Mouse (Mus musculus): ENCODE measurements at regions not wholly inside any gene's neighbourhood (a gene's known extent, or its start where the extent isn't known, plus 50 kb on each side); places are given as distances from the start of the nearest gene placed in this dataset.

DNA sequence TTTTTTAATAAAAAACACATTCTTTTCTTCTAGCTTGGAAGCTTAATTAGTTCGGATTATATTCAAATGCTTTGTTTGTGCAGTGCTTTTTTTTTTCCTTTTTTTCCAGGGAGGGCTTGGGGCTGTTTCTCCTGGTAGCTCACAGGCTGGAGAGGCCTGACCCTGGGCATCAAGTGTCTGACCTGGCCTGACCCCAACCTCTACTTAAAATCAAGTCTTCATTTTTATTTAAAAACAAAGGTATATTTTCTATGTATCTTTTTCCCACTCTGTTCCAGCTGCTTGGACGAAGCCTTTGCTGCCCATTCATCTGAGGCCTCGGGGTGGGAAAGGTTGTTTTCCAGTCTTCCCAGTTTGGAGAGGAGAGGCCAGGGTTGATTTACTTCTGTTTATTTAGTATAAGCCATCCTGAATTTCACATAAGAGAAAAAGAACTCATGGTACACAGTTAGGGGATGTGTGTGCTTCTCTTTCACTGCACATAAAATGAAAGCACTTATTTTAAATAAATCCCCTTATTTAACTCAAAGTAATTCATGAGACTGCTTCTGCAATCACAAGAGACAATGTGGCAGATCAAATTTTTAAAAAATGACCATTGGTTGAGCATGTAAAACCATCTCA lies 539.1 kb downstream of the Ptprc start:
- Histone ChIP-seq H3K4me3 (replicated peaks) (no peak overlapping the region), H3K4me1 (replicated peaks) (no peaks in the 10 kb centered on the region), H3K27ac (replicated peaks) (no peak overlapping the region), H3K36me3 (replicated peaks) (no peaks in the 10 kb centered on the region), H3K4me2 (no peak overlapping the region), H3K27me3 (no peaks in the 10 kb centered on the region), H3K9ac (no peak overlapping the region), H3K9me3 (replicated peaks) (no peaks in the 10 kb centered on the region)
- ATAC-seq (ENCODE audit: insufficient read depth) = no peak
- WGBS (ENCODE audit: insufficient replicate concordance) = 46% methylated on average over 3 of the region's 3 CpGs

DNA sequence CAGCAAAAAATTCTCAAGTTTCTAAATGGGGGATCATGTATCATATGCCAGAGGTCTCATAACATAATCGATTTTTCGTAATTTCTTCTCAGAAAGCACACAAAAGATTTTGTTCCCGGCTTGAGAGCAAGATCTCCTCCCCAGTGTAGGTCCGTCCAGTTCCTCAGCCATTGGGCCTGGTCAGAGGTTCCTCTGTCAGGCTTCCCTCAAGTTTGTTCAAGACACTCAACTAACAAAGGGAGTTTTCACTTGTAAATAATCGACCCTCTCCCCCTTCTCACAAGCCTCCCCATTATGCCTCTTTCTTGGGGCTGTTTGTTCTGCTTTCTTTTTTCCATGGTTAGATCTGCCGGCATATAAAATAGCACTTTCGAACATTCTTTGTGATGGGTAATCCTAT lies 539.7 kb downstream of the Ptprc start:
- no peak overlapping the region for H3K4me2 ChIP-seq
- no peak overlapping the region for H3K27ac ChIP-seq (replicated peaks)
- no peak overlapping the region for H3K9ac ChIP-seq
- H3K4me3 ChIP-seq (replicated peaks) = no peak overlapping the region
- ATAC-seq (ENCODE audit: insufficient read depth) = no peak
- H3K4me1 ChIP-seq (replicated peaks) = no peaks in the 10 kb centered on the region
- 63% methylated on average over 7 of the region's 7 CpGs for WGBS (ENCODE audit: insufficient replicate concordance)
- no peaks in the 10 kb centered on the region for H3K9me3 ChIP-seq (replicated peaks)
- H3K36me3 ChIP-seq (replicated peaks) = no peaks in the 10 kb centered on the region
- H3K27me3 ChIP-seq = no peaks in the 10 kb centered on the region

DNA sequence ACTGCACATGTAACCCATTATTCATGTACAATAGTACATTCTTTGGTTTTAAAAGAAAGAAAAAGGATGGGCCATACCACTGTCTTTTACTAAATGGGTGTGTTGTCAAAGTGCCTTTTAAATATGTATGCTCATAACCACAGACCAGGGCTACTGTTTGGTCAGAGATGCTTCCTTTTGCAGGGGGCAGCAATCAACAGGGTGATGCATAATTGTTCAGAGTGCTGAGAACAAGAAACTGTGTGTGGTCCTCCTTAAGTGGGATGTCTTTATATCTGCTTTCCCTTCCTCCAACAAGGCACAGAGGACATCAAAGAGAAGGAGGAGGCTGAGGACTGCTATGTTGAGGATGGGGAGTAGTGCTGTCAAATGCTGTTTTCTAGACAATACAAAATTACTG lies 544.0 kb downstream of the Ptprc start:
- Histone ChIP-seq H3K4me2 (no peak overlapping the region), H3K4me1 (replicated peaks) (no peaks in the 10 kb centered on the region), H3K27ac (replicated peaks) (no peak overlapping the region), H3K9ac (no peak overlapping the region), H3K36me3 (replicated peaks) (no peaks in the 10 kb centered on the region), H3K4me3 (replicated peaks) (no peak overlapping the region), H3K27me3 (no peaks in the 10 kb centered on the region), H3K9me3 (replicated peaks) (no peaks in the 10 kb centered on the region)
- no peak for ATAC-seq (ENCODE audit: insufficient read depth)

DNA sequence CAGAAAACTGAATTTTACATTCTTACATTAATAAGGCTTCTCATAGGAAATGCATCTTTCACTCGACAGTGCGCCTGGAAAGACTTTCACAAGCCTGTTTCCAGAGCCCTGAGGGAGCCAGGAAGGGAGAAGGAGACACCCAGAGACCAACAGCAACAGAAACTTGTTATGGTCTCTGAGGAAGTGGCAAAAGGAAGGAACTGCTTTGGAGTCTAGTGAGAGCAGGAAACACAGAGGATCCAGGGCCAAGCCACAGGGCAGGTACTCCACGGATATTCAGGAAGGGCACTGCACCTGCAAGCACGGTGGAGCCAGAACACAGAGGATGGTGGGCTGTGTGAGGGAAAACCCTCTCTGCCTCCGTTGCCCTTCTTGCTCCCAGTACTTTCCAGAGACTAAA lies 554.8 kb downstream of the Ptprc start:
- Histone ChIP-seq H3K27ac (replicated peaks) (no peak overlapping the region), H3K27me3 (no peaks in the 10 kb centered on the region), H3K36me3 (replicated peaks) (no peaks in the 10 kb centered on the region), H3K9ac (no peak overlapping the region), H3K4me1 (replicated peaks) (no peaks in the 10 kb centered on the region), H3K9me3 (replicated peaks) (no peaks in the 10 kb centered on the region), H3K4me2 (no peak overlapping the region), H3K4me3 (replicated peaks) (no peak overlapping the region)
- WGBS (ENCODE audit: insufficient replicate concordance) = 24% methylated on average over 5 of the region's 5 CpGs
- ATAC-seq (ENCODE audit: insufficient read depth) = no peak

DNA sequence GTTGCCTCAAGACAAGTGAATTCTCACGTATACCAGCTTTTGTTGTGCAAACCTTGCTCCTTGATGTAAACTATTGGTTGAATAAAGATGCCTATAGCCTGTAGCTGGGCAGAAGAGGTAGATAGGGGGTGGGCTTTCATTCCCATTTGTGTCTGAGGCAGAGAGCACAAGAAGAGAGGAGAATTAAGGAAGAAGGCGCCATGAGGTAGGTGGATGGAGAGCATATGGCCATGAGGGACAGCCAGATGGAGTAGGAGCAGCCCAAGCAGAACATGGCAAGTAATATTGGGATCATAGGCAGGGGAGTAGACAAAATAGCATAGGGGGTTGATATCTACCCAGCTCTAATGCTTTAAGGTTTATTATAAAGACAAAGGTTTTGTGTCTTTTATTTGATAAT lies 557.3 kb downstream of the Ptprc start:
- WGBS (ENCODE audit: insufficient replicate concordance) = 64% methylated on average over 2 of the region's 2 CpGs

DNA sequence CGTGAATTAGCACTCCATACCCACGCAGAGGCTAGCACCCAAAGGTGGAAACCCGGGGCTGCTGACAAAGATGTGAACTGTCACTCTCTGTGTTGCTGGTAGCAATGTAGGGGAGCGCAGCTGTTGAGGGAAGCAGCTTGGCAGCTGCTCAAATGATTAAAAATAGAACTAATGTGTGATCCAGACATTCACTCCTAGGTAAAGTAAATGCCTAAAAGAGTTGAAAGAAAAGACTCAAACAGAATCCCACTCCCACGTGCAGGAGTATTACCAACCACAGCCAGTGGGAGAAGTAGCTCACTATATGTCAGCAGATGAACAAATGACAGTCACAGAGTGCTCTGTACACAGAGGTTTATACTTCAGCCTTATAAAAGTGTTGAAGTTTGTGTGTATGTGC lies 558.0 kb downstream of the Ptprc start:
- Histone ChIP-seq H3K27me3 (no peaks in the 10 kb centered on the region), H3K9me3 (replicated peaks) (no peaks in the 10 kb centered on the region), H3K4me1 (replicated peaks) (no peaks in the 10 kb centered on the region), H3K4me2 (no peak overlapping the region), H3K4me3 (replicated peaks) (no peak overlapping the region), H3K9ac (no peak overlapping the region), H3K27ac (replicated peaks) (no peak overlapping the region), H3K36me3 (replicated peaks) (no peaks in the 10 kb centered on the region)
- ATAC-seq (ENCODE audit: insufficient read depth) = no peak
- WGBS (ENCODE audit: insufficient replicate concordance) = 59% methylated on average over 5 of the region's 5 CpGs

More for the DNA sequence above, 557.3 kb downstream of the Ptprc start:
- no peaks in the 10 kb centered on the region for H3K36me3 ChIP-seq (replicated peaks)
- no peak overlapping the region for H3K4me3 ChIP-seq (replicated peaks)
- H3K27me3 ChIP-seq = no peaks in the 10 kb centered on the region
- H3K4me1 ChIP-seq (replicated peaks) = no peaks in the 10 kb centered on the region
- no peaks in the 10 kb centered on the region for H3K9me3 ChIP-seq (replicated peaks)
- ATAC-seq (ENCODE audit: insufficient read depth) = no peak
- no peak overlapping the region for H3K9ac ChIP-seq
- no peak overlapping the region for H3K27ac ChIP-seq (replicated peaks)
- no peak overlapping the region for H3K4me2 ChIP-seq

DNA sequence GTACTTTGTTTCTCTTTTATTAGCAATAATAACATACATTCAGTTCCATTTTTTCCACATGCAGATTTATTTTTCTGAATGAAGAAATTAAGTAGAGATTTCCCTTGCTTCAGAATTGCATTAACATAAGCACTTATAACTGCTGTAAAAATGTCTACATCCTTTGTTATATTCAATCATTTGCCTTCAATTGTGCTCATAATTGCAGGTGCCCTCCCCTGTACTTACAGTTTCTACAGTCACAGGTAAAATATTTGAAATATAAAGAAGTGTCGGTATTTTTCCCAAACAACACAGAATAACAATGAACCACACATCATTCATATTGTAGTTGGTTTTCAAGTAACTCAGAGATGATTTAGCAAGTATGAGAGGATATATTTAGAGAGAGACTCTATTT lies 568.8 kb downstream of the Ptprc start:
- no peaks in the 10 kb centered on the region for H3K36me3 ChIP-seq (replicated peaks)
- whole genome bisulfite sequencing (ENCODE audit: insufficient replicate concordance) = 52% methylated on average over 1 of the region's 1 CpGs
- no peaks in the 10 kb centered on the region for H3K27me3 ChIP-seq
- H3K4me2 ChIP-seq = no peak overlapping the region
- ATAC-seq (ENCODE audit: insufficient read depth) = no peak
- H3K9me3 ChIP-seq (replicated peaks) = no peaks in the 10 kb centered on the region
- no peak overlapping the region for H3K9ac ChIP-seq
- no peak overlapping the region for H3K27ac ChIP-seq (replicated peaks)
- no peaks in the 10 kb centered on the region for H3K4me1 ChIP-seq (replicated peaks)
- H3K4me3 ChIP-seq (replicated peaks) = no peak overlapping the region

DNA sequence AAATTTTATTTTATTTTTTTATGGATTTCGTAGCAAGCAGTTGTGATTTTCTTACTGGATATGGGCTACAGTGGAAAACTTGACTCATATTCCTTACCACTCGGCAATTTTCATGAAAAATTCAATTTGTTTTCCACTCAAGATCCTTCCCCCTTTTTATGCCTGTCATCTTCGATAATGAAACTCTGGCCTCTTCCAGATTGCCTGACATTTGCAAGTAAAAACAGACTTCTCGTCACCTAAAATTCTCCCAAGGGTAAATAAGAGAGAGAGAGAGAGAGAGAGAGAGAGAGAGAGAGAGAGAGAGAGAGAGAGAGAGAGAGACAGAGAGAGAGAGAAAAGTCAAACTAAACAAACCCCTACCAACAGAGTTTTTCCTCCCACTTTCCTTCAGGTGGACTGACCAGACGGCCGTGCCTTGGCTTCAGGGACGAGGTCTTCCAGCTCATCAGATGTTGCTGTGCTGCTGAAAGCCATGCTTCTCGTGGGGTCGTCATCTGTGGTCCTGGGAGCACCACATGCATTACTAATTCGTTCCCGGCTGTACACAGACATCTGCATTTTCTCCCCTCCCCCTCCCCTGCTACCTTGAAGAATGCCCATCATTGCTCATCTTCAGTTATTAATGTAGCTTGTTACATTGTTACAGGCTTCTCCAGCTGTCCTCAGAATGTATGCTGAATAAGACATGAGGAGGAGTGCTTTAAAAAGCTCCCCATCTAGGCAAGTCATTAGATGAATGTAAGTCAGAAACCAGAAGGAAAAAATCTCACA lies 569.4 kb downstream of the Ptprc start:
- Histone ChIP-seq H3K27me3 (no peaks in the 10 kb centered on the region), H3K27ac (replicated peaks) (no peak overlapping the region), H3K4me3 (replicated peaks) (no peak overlapping the region), H3K4me2 (no peak overlapping the region), H3K36me3 (replicated peaks) (no peaks in the 10 kb centered on the region), H3K4me1 (replicated peaks) (no peaks in the 10 kb centered on the region), H3K9me3 (replicated peaks) (no peaks in the 10 kb centered on the region), H3K9ac (no peak overlapping the region)
- ATAC-seq (ENCODE audit: insufficient read depth) = no peak
- 57% methylated on average over 11 of the region's 11 CpGs for WGBS (ENCODE audit: insufficient replicate concordance)

DNA sequence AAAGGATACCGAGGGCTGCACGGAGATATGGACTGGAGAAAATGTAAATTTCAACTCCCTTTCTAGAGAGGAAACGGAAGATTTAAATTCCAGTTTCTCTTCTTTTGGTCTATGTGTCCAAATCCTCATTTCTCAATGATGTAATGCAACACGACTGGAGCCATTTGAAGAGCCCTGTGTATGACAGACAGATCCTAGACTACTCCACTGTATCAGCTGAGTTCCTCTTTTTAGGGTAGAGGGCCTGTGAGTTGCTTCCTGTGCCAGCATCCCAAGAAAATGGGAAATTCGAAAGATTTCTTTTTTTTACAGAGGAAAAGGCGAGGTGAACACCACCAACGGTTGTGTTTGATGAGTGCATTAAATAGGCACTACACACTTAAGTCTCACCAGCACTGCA lies 581.8 kb downstream of the Ptprc start:
- no peak overlapping the region for H3K4me2 ChIP-seq
- H3K4me1 ChIP-seq (replicated peaks) = no peaks in the 10 kb centered on the region
- no peaks in the 10 kb centered on the region for H3K36me3 ChIP-seq (replicated peaks)
- no peaks in the 10 kb centered on the region for H3K9me3 ChIP-seq (replicated peaks)
- H3K27me3 ChIP-seq = no peaks in the 10 kb centered on the region
- no peak overlapping the region for H3K4me3 ChIP-seq (replicated peaks)
- 43% methylated on average over 7 of the region's 7 CpGs for WGBS (ENCODE audit: insufficient replicate concordance)
- no peak overlapping the region for H3K27ac ChIP-seq (replicated peaks)
- ATAC-seq (ENCODE audit: insufficient read depth) = no peak
- no peak overlapping the region for H3K9ac ChIP-seq

DNA sequence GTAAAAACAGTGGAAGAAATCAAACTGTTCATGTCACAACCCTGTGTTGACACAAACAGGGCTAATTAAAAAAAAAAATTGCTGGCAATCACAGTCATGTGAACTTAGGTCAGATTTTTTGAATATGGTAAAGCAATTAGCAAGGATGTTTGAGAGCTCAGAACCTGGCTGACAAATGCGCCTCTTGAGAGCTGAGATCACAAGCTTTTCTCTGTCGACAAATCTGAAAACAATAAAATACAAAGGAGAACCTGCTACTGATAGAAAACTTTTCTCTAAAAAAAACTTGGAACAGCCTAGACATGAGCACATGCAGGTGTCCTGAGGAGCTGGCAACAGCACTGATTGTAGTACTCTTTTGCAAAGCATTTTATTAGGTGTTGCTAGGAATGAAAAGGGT lies 583.6 kb downstream of the Ptprc start:
- no peak overlapping the region for H3K9ac ChIP-seq
- no peaks in the 10 kb centered on the region for H3K27me3 ChIP-seq
- H3K4me2 ChIP-seq = no peak overlapping the region
- no peaks in the 10 kb centered on the region for H3K4me1 ChIP-seq (replicated peaks)
- 57% methylated on average over 2 of the region's 2 CpGs for WGBS (ENCODE audit: insufficient replicate concordance)
- no peak for ATAC-seq (ENCODE audit: insufficient read depth)
- H3K27ac ChIP-seq (replicated peaks) = no peak overlapping the region
- no peaks in the 10 kb centered on the region for H3K36me3 ChIP-seq (replicated peaks)
- H3K9me3 ChIP-seq (replicated peaks) = no peaks in the 10 kb centered on the region
- H3K4me3 ChIP-seq (replicated peaks) = no peak overlapping the region

DNA sequence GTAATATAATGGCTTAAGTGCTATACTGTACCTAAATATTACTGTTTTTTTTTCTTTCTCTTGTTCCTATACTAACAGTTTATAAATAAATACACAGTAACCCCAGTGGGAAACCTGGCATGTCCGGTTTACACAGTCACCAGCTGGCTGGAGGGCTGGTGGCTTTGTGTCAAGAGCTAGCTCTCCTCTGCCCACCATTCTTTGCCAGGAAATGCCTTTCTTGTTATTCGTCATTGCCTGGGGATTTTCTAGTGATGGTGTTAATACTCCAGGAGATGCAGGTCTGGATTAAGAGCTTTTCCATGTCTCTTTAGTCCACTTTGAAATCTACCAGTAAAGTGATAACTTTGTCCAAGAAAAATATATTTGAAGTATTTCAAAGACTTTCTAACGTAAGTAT lies 584.2 kb downstream of the Ptprc start:
- no peak overlapping the region for H3K4me3 ChIP-seq (replicated peaks)
- H3K36me3 ChIP-seq (replicated peaks) = no peaks in the 10 kb centered on the region
- no peak for ATAC-seq (ENCODE audit: insufficient read depth)
- H3K4me1 ChIP-seq (replicated peaks) = no peaks in the 10 kb centered on the region
- no peaks in the 10 kb centered on the region for H3K27me3 ChIP-seq
- 34% methylated on average over 3 of the region's 3 CpGs for WGBS (ENCODE audit: insufficient replicate concordance)
- H3K4me2 ChIP-seq = no peak overlapping the region
- H3K27ac ChIP-seq (replicated peaks) = no peak overlapping the region
- H3K9ac ChIP-seq = no peak overlapping the region
- H3K9me3 ChIP-seq (replicated peaks) = no peaks in the 10 kb centered on the region
